Mouse (Mus musculus): ENCODE measurements around the gene Gpr101.

The Gpr101 gene

DNA sequence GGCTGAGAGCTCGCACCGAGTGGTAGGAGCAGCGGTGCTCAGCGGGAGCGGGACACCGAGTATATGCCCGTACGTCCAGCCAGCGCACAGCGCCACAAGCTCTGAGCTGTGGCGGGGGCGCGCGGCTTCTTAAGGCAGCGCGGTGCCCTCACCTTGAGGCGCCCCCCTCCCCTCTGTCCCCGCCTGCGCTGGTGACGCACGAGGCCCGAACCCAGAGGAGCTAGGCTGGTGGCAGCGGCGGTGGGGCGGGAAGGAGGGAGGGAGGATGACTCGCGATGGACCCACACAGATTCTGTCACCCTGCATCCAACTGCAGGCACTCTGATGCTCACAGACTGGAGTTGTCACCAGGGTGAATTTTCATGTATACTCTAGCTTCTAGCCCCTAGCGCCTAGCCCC lies at the start of gene Gpr101:
Gene Gpr101 (minus strand): TSS at position 124 of the 400 bp plus-strand sequence.
- DNase-seq (ENCODE audit: low read depth, low spot score) = no peak

DNA sequence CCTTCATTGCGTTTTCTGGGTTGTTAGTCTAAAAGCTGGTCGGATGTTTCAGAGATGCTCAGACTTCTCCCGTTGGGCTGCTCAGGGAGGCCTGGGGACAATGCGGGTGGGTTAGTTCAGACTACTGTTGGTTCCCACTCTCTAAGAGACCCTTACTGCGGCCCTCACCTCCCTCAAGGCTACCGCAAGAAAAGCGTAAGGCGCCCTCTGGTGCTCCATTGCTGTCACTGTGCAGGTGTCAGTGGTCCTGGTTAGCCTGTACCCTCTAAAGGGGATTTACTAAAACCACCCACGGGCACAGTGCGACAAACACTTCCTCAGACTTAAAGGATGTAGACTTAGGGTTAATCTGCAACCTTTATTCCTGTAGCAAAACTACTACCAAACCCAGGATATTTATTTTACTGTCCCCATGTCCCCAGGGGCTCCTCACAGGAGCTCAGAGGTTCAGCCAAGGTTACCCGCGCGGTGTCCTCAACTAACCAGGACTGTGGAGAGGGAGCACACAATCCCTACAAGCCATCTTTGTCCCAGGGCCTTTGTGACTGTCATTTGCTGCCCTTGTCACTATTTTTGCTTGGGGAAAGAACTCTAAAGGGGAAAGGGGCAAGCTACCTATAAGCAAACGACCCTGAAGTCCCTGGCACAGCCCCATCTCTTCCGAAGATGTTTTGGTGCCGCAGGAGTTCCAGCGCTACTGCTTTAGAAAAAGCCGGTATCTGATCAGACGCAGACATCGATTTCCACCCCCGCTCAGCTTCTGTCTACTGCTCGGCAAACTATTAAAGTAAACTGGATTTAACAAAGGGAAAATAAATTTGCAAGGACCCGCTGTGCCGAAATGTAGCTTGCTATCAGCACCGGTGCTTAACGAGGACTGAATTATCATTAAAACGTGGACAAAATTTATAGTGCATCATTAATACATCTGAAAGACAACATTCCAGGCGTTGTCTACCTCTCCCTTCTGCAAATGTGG lies 17.8 kb upstream of the Gpr101 start:
- no peak for DNase-seq (ENCODE audit: low read depth, low spot score)

DNA sequence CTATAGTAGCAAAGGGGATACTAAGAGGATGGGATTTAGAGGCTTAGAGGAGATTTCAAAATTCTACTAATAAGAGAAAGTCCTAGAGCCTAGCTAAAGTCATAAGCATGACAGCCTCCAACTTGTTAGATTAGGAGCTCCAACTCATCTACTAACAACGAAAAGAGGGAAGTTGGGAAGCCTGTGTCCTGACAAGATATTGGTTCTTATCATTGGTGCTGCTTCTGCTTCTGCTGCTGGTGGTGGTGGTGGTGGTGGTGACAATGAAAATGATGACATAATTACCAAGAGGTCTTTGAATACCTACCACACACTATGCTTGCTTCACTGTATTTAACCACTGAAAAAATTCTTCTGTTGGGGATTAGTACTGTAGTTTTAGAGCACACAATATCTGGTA lies 2.7 kb upstream of the Gpr101 start:
- DNase-seq (ENCODE audit: low read depth, low spot score) = no peak

All from telencephalon, adult 2 months (tissue).